Mouse (Mus musculus) ovary, postnatal 36 days (tissue): ENCODE results near the gene Bola3.

Source experiments
- DNase-seq: peaks from one replicate; pipeline ENCODE4 v3.0.0; 2022; ENCODE audit warnings: low spot score, mixed read lengths

Bola3 gene

GRCm38 (mm10) chr6:83395544-83396229 is 46.7 kb downstream of the Bola3 start:
- DNase-seq: no peak

- no peak for DNase-seq
These were observed 47.8 kb downstream of the Bola3 start for GRCm38 (mm10) chr6:83396711-83397110.

- no peak for DNase-seq
These were observed 48.8 kb downstream of the Bola3 start for GRCm38 (mm10) chr6:83397728-83398127.

- DNase-seq: no peak
These were observed 50.8 kb downstream of the Bola3 start for GRCm38 (mm10) chr6:83399790-83400189.

GRCm38 (mm10) chr6:83403481-83403880 is 54.5 kb downstream of the Bola3 start:
- DNase-seq: no peak

- no peak for DNase-seq
These were observed 55.6 kb downstream of the Bola3 start for GRCm38 (mm10) chr6:83404571-83404970.

DNA sequence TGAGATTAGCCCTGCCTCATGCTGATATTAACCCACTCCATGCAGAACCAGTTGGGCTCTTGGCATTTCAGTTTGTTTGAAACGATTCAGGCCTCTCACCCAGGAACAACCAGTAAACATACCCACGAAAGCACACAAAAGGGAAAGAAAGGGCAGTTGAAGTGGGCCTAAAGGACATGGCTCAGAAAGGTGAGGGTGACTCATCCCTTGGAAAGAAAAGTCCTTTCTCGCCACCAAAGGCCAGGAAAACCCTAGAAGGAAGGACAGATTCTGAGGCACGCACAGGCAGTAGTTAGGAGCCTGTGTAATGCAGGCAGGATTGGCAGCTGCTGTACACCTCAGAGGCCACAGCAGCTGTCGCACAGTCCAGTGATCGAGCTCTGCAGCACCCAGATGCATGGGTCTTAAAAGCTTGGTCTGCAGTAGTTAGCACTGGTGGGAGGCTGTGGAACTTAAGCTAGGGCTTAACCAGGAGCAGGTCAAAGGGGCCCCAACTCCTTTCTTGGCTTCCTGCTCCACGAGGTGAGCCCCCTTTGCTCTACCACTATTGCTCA is 56.6 kb downstream of the Bola3 start:
- no peak for DNase-seq

- DNase-seq: no peak
These were observed 59.6 kb downstream of the Bola3 start for GRCm38 (mm10) chr6:83408510-83408909.
